In genomic region chr9:103545271-103545670, GRCm38 (mm10) we compare ENCODE assay signal across 17 mouse cellular contexts.
DNase-seq lines count a peak whose midpoint lies in the region; ATAC-seq and TF ChIP-seq lines count a peak whose summit lies in the region.
"Had no signal": no experiment of that assay in that cellular context is flagged by ENCODE, and none has a peak within 500 bp of the region (broad histone marks: within the 10 kb centered on the region; RNA-seq: fewer than 3 reads in every experiment).

No protein-coding gene starts in this region.

- no peak overlapping the region for H3K9ac ChIP-seq in embryonic facial prominence, embryonic 11.5 days (replicated peaks; ENCODE audit: low read length)
- H3K9ac ChIP-seq: embryonic facial prominence, embryonic 12.5 days; forebrain, embryonic 12.5 days; hindbrain, embryonic 14.5 days; intestine, embryonic 15.5 days had no signal

- DNase-seq in embryonic facial prominence, embryonic 11.5 days (ENCODE audit: low spot score), result peak; percentile 51
- DNase-seq in embryonic facial prominence, embryonic 10.5 days (ENCODE audit: low spot score), result no peak
- DNase-seq in layer of hippocampus, adult 2 months (ENCODE audit: low spot score in 2 of 2), result no peak
- DNase-seq in layer of hippocampus, adult 18-20 months (ENCODE audit: low spot score in 2 of 2), result no peak
- peak; percentile 49 for DNase-seq in embryo, embryonic 11 days
- DNase-seq in limb, embryonic 10.5 days (ENCODE audit: low spot score), result no peak
- no peak for DNase-seq in heart, embryonic 10.5 days (ENCODE audit: low spot score)
- DNase-seq: cerebellum, adult 11 months; gastrocnemius, adult 2 months; gastrocnemius, postnatal 25 days; heart, postnatal 10 days; heart, postnatal 4 days had no signal

- 45% methylated on average over 4 of the region's 4 CpGs for WGBS in embryonic facial prominence, embryonic 11.5 days
- 43% methylated on average over 4 of the region's 4 CpGs for WGBS in embryonic facial prominence, embryonic 10.5 days
- WGBS in limb, embryonic 10.5 days, result 53% methylated on average over 4 of the region's 4 CpGs
- 50% methylated on average over 4 of the region's 4 CpGs for WGBS in heart, embryonic 10.5 days

- ATAC-seq in embryonic facial prominence, embryonic 11.5 days (replicated peaks; ENCODE audit: insufficient number of reproducible peaks, low FRiP score, low TSS enrichment, low read depth), result no peak
- ATAC-seq: intestine, embryonic 15.5 days had no signal

- TF ChIP-seq CTCF in layer of hippocampus, adult 2 months (conservative IDR thresholded peaks at IDR 0.05), result no peak
- no peak for TF ChIP-seq CTCF in cortical plate, adult 2 months (IDR thresholded peaks at IDR 0.05; ENCODE audit: extremely low read depth, insufficient read depth, low read length)

- H3K4me1 ChIP-seq in embryonic facial prominence, embryonic 11.5 days (ENCODE audit: control insufficient read depth, insufficient read depth, low read length), result no peaks in the 10 kb centered on the region; the same call in 1 of the 2 replicates
- H3K4me1 ChIP-seq in embryonic facial prominence, embryonic 10.5 days, result peaks cover 30% of the 10 kb centered on the region
- H3K4me1 ChIP-seq in cortical plate, adult 2 months (ENCODE audit: control insufficient read depth, insufficient read depth, low read length), result peaks cover 16% of the 10 kb centered on the region
- H3K4me1 ChIP-seq in limb, embryonic 10.5 days, result peaks cover 19% of the 10 kb centered on the region
- peaks cover 27% of the 10 kb centered on the region for H3K4me1 ChIP-seq in heart, embryonic 10.5 days
- H3K4me1 ChIP-seq: intestine, embryonic 15.5 days had no signal

- H3K9me3 ChIP-seq in embryonic facial prominence, embryonic 11.5 days (replicated peaks; ENCODE audit: control insufficient read depth, low read length), result no peaks in the 10 kb centered on the region
- no peaks in the 10 kb centered on the region for H3K9me3 ChIP-seq in embryonic facial prominence, embryonic 10.5 days
- no peaks in the 10 kb centered on the region for H3K9me3 ChIP-seq in limb, embryonic 10.5 days (replicated peaks)
- no peaks in the 10 kb centered on the region for H3K9me3 ChIP-seq in heart, embryonic 10.5 days
- H3K9me3 ChIP-seq: embryonic facial prominence, embryonic 12.5 days; forebrain, embryonic 12.5 days; intestine, embryonic 15.5 days had no signal

- H3K36me3 ChIP-seq in embryonic facial prominence, embryonic 11.5 days (replicated peaks; ENCODE audit: control insufficient read depth, insufficient read depth, low read depth, low read length), result no peaks in the 10 kb centered on the region
- no peaks in the 10 kb centered on the region for H3K36me3 ChIP-seq in embryonic facial prominence, embryonic 10.5 days (replicated peaks)
- H3K36me3 ChIP-seq in limb, embryonic 10.5 days, result no peaks in the 10 kb centered on the region
- H3K36me3 ChIP-seq in heart, embryonic 10.5 days, result peaks cover 2% of the 10 kb centered on the region; the same call in 1 of the 2 replicates
- H3K36me3 ChIP-seq: embryonic facial prominence, embryonic 12.5 days; forebrain, embryonic 12.5 days; intestine, embryonic 15.5 days had no signal

- no peak for TF ChIP-seq POLR2A in cortical plate, adult 2 months (IDR thresholded peaks at IDR 0.05; ENCODE audit: extremely low read depth, insufficient read depth, low read length)

- H3K4me2 ChIP-seq in embryonic facial prominence, embryonic 11.5 days (ENCODE audit: low read depth, low read length), result no peak overlapping the region
- H3K4me2 ChIP-seq: embryonic facial prominence, embryonic 12.5 days; forebrain, embryonic 12.5 days; hindbrain, embryonic 14.5 days; intestine, embryonic 15.5 days had no signal

- H3K27ac ChIP-seq in embryonic facial prominence, embryonic 11.5 days (replicated peaks; ENCODE audit: low read depth, low read length), result no peak overlapping the region
- H3K27ac ChIP-seq in embryonic facial prominence, embryonic 10.5 days (replicated peaks), result no peak overlapping the region
- H3K27ac ChIP-seq in layer of hippocampus, adult 2 months, result peak overlapping the region; percentile 67
- peak overlapping the region; percentile 3; the same call in 1 of the 2 replicates for H3K27ac ChIP-seq in cortical plate, adult 2 months (ENCODE audit: insufficient read depth, low read length)
- H3K27ac ChIP-seq in limb, embryonic 10.5 days, result no peak overlapping the region
- no peak overlapping the region for H3K27ac ChIP-seq in heart, embryonic 10.5 days
- H3K27ac ChIP-seq: embryonic facial prominence, embryonic 12.5 days; forebrain, embryonic 12.5 days; gastrocnemius, adult 2 months; hindbrain, embryonic 14.5 days; intestine, embryonic 15.5 days had no signal

- H3K4me3 ChIP-seq in embryonic facial prominence, embryonic 11.5 days (ENCODE audit: low read depth, low read length), result no peak overlapping the region
- no peak overlapping the region for H3K4me3 ChIP-seq in embryonic facial prominence, embryonic 10.5 days
- H3K4me3 ChIP-seq in layer of hippocampus, adult 2 months, result no peak overlapping the region
- no peak overlapping the region for H3K4me3 ChIP-seq in cortical plate, adult 2 months (ENCODE audit: insufficient read depth, low read length)
- H3K4me3 ChIP-seq in limb, embryonic 10.5 days, result no peak overlapping the region
- H3K4me3 ChIP-seq in heart, embryonic 10.5 days, result no peak overlapping the region
- H3K4me3 ChIP-seq: embryonic facial prominence, embryonic 12.5 days; forebrain, embryonic 12.5 days; gastrocnemius, adult 2 months; intestine, embryonic 15.5 days had no signal

- no peaks in the 10 kb centered on the region for H3K27me3 ChIP-seq in embryonic facial prominence, embryonic 11.5 days (ENCODE audit: control insufficient read depth, insufficient read depth, low read length)
- peaks cover 18% of the 10 kb centered on the region; the same call in 1 of the 2 replicates for H3K27me3 ChIP-seq in embryonic facial prominence, embryonic 10.5 days (replicated peaks; ENCODE audit: low read depth, poor library complexity, severe bottlenecking)
- no peaks in the 10 kb centered on the region for H3K27me3 ChIP-seq in limb, embryonic 10.5 days (ENCODE audit: low read depth, poor library complexity, severe bottlenecking)
- no peaks in the 10 kb centered on the region for H3K27me3 ChIP-seq in heart, embryonic 10.5 days (ENCODE audit: insufficient read depth, poor library complexity, severe bottlenecking)
- H3K27me3 ChIP-seq: embryonic facial prominence, embryonic 12.5 days; intestine, embryonic 15.5 days had no signal

Comparison
In these comparisons a context has a peak if more than half of its experiments do, and no peak if none do; other contexts are left out.
1. DNase-seq: peak in embryonic facial prominence, embryonic 11.5 days (single experiment) and embryo, embryonic 11 days (single experiment); none in embryonic facial prominence, embryonic 10.5 days (single experiment), layer of hippocampus, adult 2 months (0 of 2), layer of hippocampus, adult 18-20 months (0 of 2), limb, embryonic 10.5 days (single experiment) and heart, embryonic 10.5 days (single experiment).
2. H3K27ac ChIP-seq: peak in layer of hippocampus, adult 2 months (single experiment) and cortical plate, adult 2 months (single experiment); none in embryonic facial prominence, embryonic 11.5 days (single experiment), embryonic facial prominence, embryonic 10.5 days (single experiment), limb, embryonic 10.5 days (single experiment) and heart, embryonic 10.5 days (single experiment).